Mouse (Mus musculus): ENCODE data around the gene Npw. TPM values are rescaled to one million over a fixed set of nuclear protein-coding genes. Genes with fewer than 3 reads are reported as not detected.
A peak's percentile ranks its signal among the peaks of the same experiment; 100 is the strongest.

Gene Npw
- not detected in 2 replicates for polyA plus RNA-seq (2012; ENCODE audit: insufficient read depth, insufficient read length, missing spikeins)

DNA sequence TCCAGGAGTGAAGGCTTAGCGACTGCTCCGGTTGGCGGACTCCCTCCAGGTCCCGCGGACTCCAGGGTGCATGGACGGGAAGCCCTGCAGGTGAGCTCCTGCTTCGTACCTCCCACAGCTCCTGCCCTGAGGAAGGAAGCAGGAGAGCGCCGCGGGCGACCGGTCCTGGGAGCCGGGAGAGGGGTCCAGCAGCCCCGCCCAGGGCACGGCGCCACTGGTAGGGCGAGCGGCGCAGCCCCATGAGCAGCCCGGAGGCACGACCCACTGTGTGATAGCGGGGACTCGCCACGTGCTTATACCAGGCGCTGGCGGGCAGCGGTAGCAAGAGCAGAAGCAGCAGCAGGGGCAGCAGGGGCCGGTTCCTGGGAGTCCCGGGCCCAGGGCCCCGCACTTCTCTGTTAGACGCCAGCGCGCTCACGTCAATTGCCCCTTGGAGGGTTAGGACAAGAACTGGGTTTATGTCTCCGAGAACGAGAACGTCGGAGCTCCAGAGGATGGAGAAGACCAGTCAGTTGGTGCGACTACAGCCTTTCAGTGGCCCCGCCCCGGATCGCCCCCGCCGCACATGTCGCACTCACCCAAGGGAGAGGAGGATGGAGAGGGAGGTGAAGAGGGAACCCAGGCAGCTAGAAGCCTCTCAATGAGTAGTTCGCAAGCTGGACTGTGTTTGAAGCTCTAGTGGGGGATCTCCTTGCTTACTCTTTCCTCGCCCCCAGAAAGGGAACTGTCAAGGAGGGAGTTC, at the start of gene Npw:
Gene Npw (minus strand): TSS at position 441 of the 742 bp plus-strand sequence.
- Histone ChIP-seq H3K4me1 (ENCODE audit: control insufficient read depth, insufficient read depth, low read length) (no peaks in the 10 kb centered on the region), H3K27ac (ENCODE audit: insufficient read depth, low read depth, low read length) (no peak within 1 kb of the TSS), H3K4me3 (ENCODE audit: insufficient read depth, low read length) (peak within 1 kb of the TSS; percentile 42)
- TF ChIP-seq CTCF (IDR thresholded peaks at IDR 0.05; ENCODE audit: low read depth, low read length) (no peak), POLR2A (IDR thresholded peaks at IDR 0.05; ENCODE audit: borderline replicate concordance, low read depth, low read length) (no peak)

DNA sequence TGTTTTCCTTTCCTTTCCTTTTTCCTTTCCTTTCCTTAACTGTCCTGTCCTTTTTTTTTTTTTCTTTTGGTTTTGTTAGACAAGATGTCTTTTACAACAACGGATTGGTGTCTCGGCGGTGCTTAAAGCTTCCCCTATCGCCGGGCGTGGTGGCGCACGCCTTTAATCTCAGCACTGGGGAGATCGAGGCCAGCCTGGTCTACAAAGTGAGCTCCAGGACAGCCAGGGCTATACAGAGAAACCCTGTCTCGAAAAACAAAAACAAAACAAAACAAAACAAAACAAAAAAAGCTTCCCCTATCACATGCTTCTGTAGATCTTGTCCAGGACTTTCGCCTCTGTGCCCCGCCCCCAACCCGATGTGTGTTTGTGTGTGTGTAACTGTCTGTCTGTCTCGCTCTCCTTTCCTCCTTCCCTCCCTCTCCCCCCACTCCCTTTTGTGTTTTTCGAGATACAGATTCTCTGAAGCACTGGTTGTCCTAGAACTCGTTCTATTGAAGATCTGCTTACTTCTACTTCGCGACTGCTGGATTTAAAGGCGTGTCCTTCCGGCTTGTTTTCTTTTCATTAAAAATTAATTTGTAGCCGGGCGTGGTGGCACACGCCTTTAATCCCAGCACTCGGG, 49.7 kb upstream of the Npw start:
- Histone ChIP-seq H3K4me3 (ENCODE audit: insufficient read depth, low read length) (peak overlapping the region; percentile 81), H3K4me1 (ENCODE audit: control insufficient read depth, insufficient read depth, low read length) (peaks cover 5% of the 10 kb centered on the region; the same call in 1 of the 2 replicates), H3K27ac (ENCODE audit: insufficient read depth, low read depth, low read length) (peak overlapping the region; percentile 84)
- TF ChIP-seq CTCF (IDR thresholded peaks at IDR 0.05; ENCODE audit: low read depth, low read length) = no peak
- TF ChIP-seq POLR2A (IDR thresholded peaks at IDR 0.05; ENCODE audit: borderline replicate concordance, low read depth, low read length) = no peak

DNA sequence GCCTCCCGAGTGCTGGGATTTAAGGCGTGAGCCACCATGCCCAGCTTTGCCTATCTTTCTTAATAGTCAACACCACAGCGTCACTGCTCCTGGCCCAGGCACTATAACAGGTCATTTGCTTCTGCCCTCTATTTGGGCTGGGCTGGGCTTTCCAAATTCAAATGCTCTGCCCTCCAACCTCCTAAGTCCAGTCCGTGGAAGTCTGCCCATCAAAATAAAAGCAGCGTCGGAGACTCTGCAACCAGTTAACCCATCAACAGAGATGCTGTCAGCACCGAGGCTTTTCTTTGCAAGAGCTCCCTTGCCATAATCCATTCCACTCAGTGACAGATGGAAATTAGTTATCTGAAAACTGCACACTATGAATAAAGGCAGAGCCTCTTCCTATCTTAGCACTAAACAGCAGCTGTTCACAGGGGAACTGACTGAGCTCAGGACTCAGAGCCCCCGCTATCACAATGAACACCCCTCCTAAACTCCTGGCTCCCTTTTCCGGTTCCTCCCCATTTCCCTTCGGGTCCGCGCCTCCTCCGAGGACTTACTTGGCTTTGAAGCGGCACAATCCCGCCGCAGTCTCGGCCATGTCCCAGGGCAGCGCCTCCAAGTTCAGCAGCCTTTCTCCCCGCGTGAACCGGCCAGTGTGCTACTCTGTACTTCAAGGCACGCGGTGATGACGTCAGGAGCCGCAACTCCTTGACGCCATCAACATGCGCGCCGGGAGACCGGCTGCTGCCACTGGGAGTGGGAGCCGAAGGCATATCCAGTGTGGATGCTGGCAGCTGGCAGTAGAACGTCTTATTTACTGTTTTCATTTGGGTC, 48.9 kb upstream of the Npw start, which contains the start of gene Tbl3:
Gene Tbl3 (minus strand): TSS at position 679 of the 819 bp plus-strand sequence.
- Histone ChIP-seq H3K27ac (ENCODE audit: insufficient read depth, low read depth, low read length) (peak within 1 kb of the TSS; percentile 84), H3K4me1 (ENCODE audit: control insufficient read depth, insufficient read depth, low read length) (peaks cover 5% of the 10 kb centered on the region; the same call in 1 of the 2 replicates), H3K4me3 (ENCODE audit: insufficient read depth, low read length) (peak within 1 kb of the TSS; percentile 81)
- no peak for TF ChIP-seq POLR2A (IDR thresholded peaks at IDR 0.05; ENCODE audit: borderline replicate concordance, low read depth, low read length)
- no peak for TF ChIP-seq CTCF (IDR thresholded peaks at IDR 0.05; ENCODE audit: low read depth, low read length)

DNA sequence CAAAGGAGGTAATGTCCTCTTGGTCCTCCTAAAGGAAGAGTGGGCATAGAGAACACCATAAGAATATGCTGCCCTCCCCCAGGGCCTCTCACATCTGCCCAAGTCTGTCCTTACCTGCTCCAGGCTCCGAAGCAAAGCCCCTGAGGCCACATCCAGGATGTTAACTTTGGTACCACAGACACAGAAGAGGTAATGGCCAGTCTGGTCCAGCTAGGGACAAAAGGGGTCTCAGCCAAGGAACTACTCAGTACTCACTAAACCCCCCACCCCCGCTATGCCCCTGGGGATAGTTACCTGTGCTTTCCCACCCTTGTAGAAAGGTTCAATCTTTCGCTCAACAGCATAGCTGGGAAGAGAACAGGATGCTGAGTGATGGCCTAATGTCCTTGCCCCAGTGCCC, 47.6 kb upstream of the Npw start:
- TF ChIP-seq CTCF (IDR thresholded peaks at IDR 0.05; ENCODE audit: low read depth, low read length) (no peak), POLR2A (IDR thresholded peaks at IDR 0.05; ENCODE audit: borderline replicate concordance, low read depth, low read length) (no peak)
- Histone ChIP-seq H3K27ac (ENCODE audit: insufficient read depth, low read depth, low read length) (no peak overlapping the region), H3K4me1 (ENCODE audit: control insufficient read depth, insufficient read depth, low read length) (peaks cover 5% of the 10 kb centered on the region; the same call in 1 of the 2 replicates), H3K4me3 (ENCODE audit: insufficient read depth, low read length) (no peak overlapping the region)

DNA sequence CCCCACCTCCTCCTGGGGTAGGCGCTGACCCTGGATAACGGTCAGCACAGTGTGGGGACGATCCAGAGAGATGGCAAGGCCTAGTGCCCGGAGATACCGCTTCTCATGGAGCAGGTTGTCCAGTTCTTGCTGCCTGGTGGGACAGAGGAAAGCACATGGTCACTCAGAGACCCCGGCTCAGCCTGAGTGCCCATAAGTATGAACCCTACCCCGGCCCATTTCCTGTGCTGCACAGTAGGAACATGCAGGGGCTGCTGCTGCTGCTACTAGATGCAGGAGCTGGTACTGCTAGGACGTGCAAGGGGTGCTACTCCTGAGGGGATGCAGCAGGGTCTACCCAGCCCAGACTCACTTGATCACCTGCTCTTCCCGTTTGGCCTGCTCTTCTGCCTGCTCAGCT, 43.0 kb upstream of the Npw start:
- TF ChIP-seq POLR2A (IDR thresholded peaks at IDR 0.05; ENCODE audit: borderline replicate concordance, low read depth, low read length) (no peak), CTCF (IDR thresholded peaks at IDR 0.05; ENCODE audit: low read depth, low read length) (no peak)
- Histone ChIP-seq H3K4me3 (ENCODE audit: insufficient read depth, low read length) (no peak overlapping the region), H3K4me1 (ENCODE audit: control insufficient read depth, insufficient read depth, low read length) (peaks cover 7% of the 10 kb centered on the region; the same call in 1 of the 2 replicates), H3K27ac (ENCODE audit: insufficient read depth, low read depth, low read length) (no peak overlapping the region)

DNA sequence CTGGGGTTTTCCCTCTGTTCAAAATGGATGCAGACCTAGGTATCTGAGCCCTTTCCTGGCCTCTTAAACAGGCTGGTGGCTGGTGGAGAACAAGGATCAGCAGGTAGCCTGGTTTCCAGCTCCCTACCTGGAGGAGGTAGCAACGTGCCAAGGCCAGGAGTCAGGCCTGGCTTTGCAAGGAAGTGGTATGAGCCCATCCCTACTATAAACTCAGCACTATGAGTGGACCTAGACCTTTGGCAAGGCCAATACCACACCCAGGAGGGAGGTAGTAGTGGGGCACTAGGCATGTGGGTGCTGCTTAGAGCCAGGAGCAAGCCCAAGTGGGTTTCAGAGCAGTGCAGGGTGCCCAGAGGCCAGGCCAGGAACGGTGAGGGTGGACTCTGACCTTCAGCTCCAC, 41.2 kb upstream of the Npw start:
- Histone ChIP-seq H3K4me1 (ENCODE audit: control insufficient read depth, insufficient read depth, low read length) (peaks cover 8% of the 10 kb centered on the region), H3K27ac (ENCODE audit: insufficient read depth, low read depth, low read length) (no peak overlapping the region), H3K4me3 (ENCODE audit: insufficient read depth, low read length) (no peak overlapping the region)
- TF ChIP-seq POLR2A (IDR thresholded peaks at IDR 0.05; ENCODE audit: borderline replicate concordance, low read depth, low read length) = no peak
- TF ChIP-seq CTCF (IDR thresholded peaks at IDR 0.05; ENCODE audit: low read depth, low read length) = no peak

DNA sequence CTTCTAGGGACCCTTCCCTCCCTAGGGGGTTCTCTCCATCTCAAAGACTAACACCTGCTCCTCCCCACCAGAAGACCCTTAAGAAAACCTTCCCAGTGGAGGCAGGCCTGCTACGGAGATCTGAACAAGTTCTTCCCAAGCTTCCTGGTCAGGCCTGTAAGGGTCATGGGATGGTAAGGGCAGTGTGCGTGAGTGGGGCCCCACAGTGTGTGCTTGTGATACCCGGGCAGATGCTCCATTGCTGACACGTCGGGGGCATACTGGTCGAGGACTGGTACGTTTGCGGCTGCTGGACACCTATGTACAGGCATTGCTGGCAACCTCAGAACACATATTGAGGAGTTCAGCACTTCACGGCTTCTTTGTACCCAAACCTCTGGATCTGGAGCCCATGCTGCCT, 40.5 kb upstream of the Npw start:
- no peak overlapping the region for H3K27ac ChIP-seq (ENCODE audit: insufficient read depth, low read depth, low read length)
- peaks cover 12% of the 10 kb centered on the region for H3K4me1 ChIP-seq (ENCODE audit: control insufficient read depth, insufficient read depth, low read length)
- no peak for TF ChIP-seq POLR2A (IDR thresholded peaks at IDR 0.05; ENCODE audit: borderline replicate concordance, low read depth, low read length)
- TF ChIP-seq CTCF (IDR thresholded peaks at IDR 0.05; ENCODE audit: low read depth, low read length) = no peak
- no peak overlapping the region for H3K4me3 ChIP-seq (ENCODE audit: insufficient read depth, low read length)

DNA sequence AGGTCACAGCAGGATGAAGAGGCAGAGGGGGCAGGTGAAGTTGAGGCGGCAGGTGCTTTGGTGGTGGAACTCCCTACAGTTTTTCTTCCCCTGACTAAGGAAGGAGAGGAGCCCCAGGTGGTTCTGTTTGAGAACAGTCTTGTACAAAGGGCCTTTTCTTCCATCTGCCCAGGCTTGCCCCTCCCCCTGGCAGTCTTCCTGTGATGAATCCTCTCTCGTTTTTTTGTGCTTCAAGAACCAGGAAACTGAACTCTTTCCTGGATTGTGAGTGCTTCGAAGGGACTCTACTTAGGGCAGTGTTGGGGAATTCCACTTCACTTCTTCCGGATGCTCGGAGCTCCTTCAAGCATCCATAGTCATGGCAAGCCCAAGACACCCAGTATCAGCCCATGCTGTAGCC, 39.7 kb upstream of the Npw start:
- Histone ChIP-seq H3K4me1 (ENCODE audit: control insufficient read depth, insufficient read depth, low read length) (peaks cover 17% of the 10 kb centered on the region), H3K27ac (ENCODE audit: insufficient read depth, low read depth, low read length) (no peak overlapping the region), H3K4me3 (ENCODE audit: insufficient read depth, low read length) (no peak overlapping the region)
- TF ChIP-seq CTCF (IDR thresholded peaks at IDR 0.05; ENCODE audit: low read depth, low read length) (no peak), POLR2A (IDR thresholded peaks at IDR 0.05; ENCODE audit: borderline replicate concordance, low read depth, low read length) (no peak)

DNA sequence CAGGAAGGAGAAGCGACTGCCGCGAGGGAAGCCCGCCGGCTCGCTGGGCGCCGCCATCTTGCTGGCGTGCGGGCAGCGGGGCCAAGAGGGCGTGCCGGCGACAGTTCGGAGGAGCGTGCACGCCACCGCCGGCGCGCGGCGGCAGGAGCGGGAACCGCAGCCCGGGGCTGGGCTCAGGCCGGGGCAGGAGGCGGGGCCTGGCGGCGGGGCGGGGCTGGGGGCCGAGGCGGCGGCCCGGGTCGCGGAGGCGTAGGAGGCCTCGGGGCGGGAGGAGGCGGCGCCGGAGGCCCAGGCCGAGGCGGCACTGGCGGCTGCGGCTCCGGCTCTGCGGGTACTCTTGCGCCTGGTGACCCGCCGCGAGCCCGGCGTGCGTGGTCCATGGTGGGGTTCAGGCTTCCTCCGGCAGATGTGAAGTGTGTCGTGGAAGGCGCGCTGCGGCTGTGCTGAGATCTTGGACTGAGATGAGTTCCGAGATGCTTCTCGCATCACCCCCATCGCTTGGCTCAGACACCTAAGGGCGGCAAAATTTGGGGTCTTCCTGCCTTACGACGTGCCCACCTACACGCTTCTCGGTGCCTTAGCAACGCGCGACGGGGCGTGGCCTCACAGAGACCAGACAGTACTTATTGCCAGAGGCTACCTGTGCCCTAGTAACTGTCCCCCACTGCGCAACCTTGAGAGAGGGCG, 37.9 kb upstream of the Npw start, which contains the start of the genes Gfer and Noxo1:
Gene Gfer (minus strand): TSS at position 146 of the 687 bp plus-strand sequence.
Gene Noxo1 (plus strand): TSS at position 224 of the 687 bp plus-strand sequence.
- TF ChIP-seq CTCF (IDR thresholded peaks at IDR 0.05; ENCODE audit: low read depth, low read length) (no peak), POLR2A (IDR thresholded peaks at IDR 0.05; ENCODE audit: borderline replicate concordance, low read depth, low read length) (no peak)
- Histone ChIP-seq H3K4me1 (ENCODE audit: control insufficient read depth, insufficient read depth, low read length) (peaks cover 33% of the 10 kb centered on the region), H3K4me3 (ENCODE audit: insufficient read depth, low read length) (peak within 1 kb of the TSS; percentile 98), H3K27ac (ENCODE audit: insufficient read depth, low read depth, low read length) (peak within 1 kb of the TSS; percentile 52)
